Mouse (Mus musculus) left cerebral cortex, postnatal 10 days (tissue): ENCODE results near the gene St6galnac4. TPM values are rescaled to one million over a fixed set of nuclear protein-coding genes. Genes with fewer than 3 reads are reported as not detected.

Experiments
- DNase-seq, 2 experiments: peaks; one replicate each; pipeline ENCODE4 v3.0.0; 2021 to 2022; ENCODE audit warnings: low spot score in 2 of 2, mixed read lengths in 1 of 2; ENCODE audit errors: extremely low spot score in 1 of 2
- intact Hi-C: fragments of 180-260 bp; cut with DNase I; formaldehyde crosslinking; loops from one replicate; pipeline ENCODE4 v1.15.1; 2025
- total RNA-seq, 2 experiments: library from RNA; stranded (reverse); gene quantifications; 2 replicates each; pipeline ENCODE4 v1.2.3; 2021

St6galnac4 gene
- total RNA-seq, result 10 to 100 TPM; 32.3 to 32.6 TPM

DNA sequence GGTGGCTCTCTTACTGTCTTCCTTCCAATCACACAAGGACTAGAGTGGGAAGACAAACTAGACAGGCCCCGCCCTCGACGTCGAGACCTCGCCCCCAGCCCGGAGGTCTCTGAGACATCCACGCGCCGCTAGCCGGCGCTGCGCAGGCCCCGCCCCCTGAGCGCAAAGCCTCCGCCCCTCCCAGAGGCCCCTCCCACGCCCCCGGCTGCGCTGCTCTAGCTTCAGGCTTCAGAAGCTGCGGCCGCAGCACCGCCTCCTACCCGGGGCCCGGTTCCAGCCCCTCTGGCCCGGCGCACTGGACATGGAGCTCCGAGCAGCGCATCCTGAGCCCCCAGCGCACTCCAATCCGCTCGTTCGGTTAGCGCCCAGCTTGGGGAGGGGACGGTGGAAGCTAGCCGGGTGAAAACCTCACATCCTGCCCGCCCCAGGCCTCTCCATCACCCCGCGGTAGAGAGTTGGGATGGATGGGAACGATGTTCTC is at the start of gene St6galnac4:
Gene St6galnac4 (plus strand): TSS at position 225 of the 481 bp plus-strand sequence.
- peak; percentile 87 to 97 for DNase-seq
- intact Hi-C loops, result no loop called here

GRCm38 (mm10) chr2:32537360-32537905 is 49.5 kb upstream of the St6galnac4 start:
- intact Hi-C loops, result loop anchor here (5.0 kb wide), 1 partner anchor 50 kb away; no protein-coding TSS in a partner anchor
- no peak for DNase-seq

DNA sequence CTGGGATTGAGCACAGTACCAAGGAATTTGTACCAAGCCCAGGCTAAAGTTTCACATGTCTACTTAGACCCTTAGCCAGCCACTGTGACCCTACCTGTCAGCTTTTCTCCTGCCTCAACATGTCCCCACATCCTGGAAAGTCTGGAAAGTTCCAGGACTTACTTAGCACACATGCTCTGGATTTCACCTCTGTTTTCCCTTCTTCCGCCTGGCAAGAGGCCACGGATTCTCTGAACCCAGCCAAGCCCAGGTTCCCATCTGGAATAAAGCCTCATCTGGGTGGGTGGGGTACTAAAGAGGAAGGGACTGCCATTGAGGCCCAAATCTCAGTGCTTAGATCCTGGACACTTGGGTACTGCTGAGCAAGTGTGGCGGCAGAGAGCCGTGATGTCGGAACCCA is 49.0 kb upstream of the St6galnac4 start:
- intact Hi-C loops, result loop anchor here (5.0 kb wide), 1 partner anchor 51 kb away; no protein-coding TSS in a partner anchor
- no peak for DNase-seq

GRCm38 (mm10) chr2:32538461-32538860 is 48.4 kb upstream of the St6galnac4 start:
- DNase-seq, result no peak
- intact Hi-C loops, result loop anchor here (5.0 kb wide), 1 partner anchor 51 kb away; no protein-coding TSS in a partner anchor

DNA sequence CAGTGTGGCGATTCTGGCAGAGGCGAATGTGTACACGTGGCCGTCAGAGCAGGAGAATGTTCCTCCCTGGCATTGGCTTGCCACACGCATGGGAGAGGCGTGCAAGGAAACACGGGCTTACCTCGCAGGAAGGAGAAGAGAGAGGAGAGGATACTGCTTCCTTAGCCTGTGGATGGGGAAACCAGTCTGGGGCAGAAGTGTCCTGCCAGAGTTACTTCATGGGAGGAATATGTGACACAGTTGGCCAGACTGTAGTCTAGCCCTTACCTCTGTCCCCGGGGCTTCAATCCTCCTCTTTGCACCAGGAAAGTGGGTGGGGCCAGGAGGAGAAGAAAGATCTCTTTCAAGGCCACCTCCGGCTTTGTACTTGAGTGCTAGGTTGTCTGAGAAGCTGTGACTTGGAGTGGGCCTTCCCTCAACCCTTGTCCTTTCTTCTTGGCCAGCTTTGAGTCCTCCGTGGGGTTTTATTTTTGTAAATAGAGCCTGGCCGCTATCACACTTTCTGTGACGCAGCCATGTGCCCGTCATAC is 47.4 kb upstream of the St6galnac4 start:
- DNase-seq, result no peak
- intact Hi-C loops, result loop anchor here (5.0 kb wide), 1 partner anchor 52 kb away; no protein-coding TSS in a partner anchor

GRCm38 (mm10) chr2:32541333-32541908 is 45.5 kb upstream of the St6galnac4 start:
- no peak for DNase-seq
- intact Hi-C loops, result no loop called here

DNA sequence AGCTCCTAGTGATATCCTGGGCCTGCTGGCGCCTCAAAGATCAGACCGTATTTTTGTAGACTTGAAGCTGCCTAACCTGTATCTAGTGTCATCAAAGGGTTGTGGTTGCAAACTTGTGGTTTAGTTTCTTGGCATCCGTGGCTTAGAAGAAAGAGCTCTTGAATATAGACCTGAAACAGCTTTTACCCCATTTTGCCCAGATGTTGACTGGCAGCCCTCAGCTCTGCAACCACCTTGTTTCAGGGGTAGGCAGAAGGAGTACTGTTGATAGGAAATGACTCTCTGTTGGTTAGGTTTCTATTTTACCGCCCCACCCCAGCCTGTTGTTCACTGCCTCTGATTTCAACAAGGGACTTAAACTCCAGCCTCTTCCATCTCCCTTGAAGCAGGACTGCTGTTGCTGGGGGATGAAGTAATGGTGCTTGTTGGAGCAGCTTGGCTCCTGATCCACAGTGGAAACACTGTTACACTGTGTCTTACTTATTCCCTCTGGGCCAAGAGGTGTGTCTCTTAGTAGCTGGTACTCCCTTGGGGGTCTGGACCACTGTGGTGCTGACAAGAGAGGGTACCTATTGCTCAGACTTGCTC is 44.8 kb upstream of the St6galnac4 start:
- intact Hi-C loops, result no loop called here
- DNase-seq, result no peak

GRCm38 (mm10) chr2:32543031-32543449 is 43.9 kb upstream of the St6galnac4 start:
- DNase-seq, result no peak

GRCm38 (mm10) chr2:32546951-32547350 is 39.9 kb upstream of the St6galnac4 start:
- DNase-seq, result no peak
- intact Hi-C loops, result no loop called here

More at GRCm38 (mm10) chr2:32543031-32543449, 43.9 kb upstream of the St6galnac4 start:
- intact Hi-C loops, result no loop called here

DNA sequence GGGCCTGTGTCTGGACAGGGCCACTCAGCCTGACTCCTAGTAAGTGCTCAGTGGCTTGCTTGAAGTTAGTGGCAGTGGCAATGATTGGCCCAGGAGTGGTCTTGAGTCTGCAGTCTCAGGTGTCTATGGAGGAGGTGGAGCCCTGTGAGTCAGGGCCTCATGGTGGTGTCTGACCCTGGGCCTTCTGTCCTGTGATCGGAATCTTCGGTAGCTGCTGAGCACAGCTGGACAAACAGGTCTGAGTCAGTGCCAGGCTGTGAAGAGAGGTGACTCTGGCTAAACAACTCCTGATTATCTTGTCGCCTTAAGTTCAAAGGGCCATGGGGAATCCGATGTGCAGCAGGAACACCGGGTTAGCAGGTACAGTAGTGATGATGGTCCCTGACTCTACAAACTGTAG is 39.5 kb upstream of the St6galnac4 start:
- no peak for DNase-seq
- intact Hi-C loops, result no loop called here

DNA sequence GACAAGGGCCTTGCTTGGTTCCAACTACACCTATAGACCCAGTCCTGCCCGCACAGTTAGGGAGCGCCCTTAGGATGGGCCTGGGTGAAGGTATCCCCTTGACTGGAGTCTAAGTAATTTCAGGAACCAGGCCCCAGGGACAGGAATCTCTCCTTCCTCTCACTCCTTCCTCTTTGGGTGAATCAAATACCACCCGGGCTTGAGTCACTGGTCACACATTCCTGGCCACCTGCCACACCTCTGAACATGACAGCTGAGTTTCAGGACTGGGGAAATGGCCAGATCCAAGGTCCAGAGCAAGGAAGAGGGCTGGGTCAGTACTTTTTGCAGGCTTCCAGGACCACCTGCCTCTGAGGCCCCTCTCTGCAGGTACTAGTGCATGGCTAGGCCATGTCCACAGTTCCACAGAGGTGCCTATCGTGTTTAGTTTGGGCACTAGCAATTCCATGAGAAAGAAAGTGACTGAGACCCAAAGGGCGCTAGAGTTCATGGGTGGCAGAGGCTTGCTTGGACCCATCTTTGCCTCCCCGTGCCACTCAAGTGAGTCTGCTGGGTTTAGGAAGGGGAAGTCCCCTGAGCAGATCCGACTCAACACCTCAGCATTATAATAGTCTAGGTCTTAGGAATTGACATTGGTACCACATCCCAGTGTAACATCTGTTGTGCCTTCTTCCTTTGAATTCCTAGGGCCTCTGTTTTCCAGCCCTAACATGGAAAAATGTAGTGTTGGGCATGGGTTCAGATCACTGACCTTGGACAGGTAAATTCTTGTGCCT is 38.7 kb upstream of the St6galnac4 start:
- intact Hi-C loops, result no loop called here
- DNase-seq, result no peak

DNA sequence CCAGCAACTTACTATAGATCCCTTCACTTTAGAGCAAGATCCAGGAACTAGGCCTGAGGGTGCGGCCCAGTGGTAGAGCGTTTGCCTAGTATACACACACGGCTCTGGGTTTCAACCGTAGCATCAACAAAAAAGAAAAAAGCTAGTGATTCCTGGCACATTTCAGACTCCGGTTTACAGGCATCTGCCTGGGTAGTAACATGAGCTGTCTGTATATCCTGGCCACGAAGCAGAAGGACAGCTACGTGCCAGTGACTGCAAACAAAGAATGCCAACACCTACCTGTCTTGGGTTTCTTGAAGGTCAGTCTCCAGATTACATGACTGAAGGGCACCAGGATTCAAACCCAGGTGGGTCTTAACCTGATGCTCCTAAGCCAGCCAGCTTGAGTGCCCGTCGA is 37.7 kb upstream of the St6galnac4 start:
- intact Hi-C loops, result no loop called here
- DNase-seq, result no peak

DNA sequence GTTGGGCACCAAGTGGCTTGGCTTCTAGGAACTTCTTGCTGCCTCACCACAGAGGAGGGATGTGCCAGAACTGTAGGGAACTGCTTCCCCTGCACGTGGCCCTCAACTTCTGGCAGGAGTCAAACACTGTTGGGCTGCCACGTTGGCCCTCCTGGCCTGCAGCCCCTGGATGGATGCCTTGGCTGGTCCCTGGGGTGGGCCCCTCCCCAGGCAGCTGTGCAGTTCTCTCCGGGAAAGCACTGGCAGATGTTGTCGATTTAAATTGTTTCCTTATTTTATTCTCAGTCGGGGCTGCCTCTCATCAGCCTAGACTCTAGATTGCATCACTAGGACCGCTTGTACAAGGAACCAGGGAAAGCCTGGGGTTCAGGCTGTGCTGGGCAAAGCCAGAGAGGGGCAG is 37.1 kb upstream of the St6galnac4 start:
- intact Hi-C loops, result no loop called here
- no peak for DNase-seq

GRCm38 (mm10) chr2:32551236-32551635 is 35.7 kb upstream of the St6galnac4 start:
- intact Hi-C loops, result no loop called here
- no peak for DNase-seq

DNA sequence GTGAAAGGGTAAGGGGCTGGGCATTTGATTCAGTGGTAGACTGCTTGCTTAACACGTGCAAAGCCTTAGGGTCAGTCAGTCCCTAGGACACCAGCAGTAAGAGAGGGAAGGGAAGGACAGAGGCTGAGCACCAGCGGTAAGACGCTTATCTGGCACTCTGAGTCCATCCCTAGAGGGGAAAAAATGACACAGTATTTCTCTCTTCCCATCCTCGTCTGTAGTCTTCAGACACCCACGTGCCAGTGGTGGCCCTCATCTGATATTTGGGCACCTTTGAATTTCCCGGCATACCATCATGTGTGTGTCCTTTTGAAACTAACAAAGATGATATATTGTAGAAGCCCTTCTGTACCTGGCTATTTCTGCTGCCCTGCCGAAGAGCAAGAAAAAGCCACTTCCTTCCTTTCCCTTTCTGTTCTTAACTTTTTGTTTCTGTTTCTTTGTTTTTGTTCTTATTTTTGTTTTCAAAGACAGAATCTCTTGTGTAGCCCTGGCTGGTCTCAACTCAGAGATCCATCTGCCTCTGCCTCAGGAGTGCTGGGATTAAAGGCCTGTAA is 33.2 kb upstream of the St6galnac4 start:
- no peak for DNase-seq
- intact Hi-C loops, result no loop called here

- intact Hi-C loops, result no loop called here
- DNase-seq, result no peak
Observed at GRCm38 (mm10) chr2:32555484-32555883, 31.4 kb upstream of the St6galnac4 start.

GRCm38 (mm10) chr2:32556019-32556418 is 30.9 kb upstream of the St6galnac4 start:
- intact Hi-C loops, result no loop called here
- DNase-seq, result no peak

- peak; percentile 50 to 52 for DNase-seq
- intact Hi-C loops, result no loop called here
Observed at GRCm38 (mm10) chr2:32559570-32559969, 27.3 kb upstream of the St6galnac4 start.
